Mouse (Mus musculus) intestine, embryonic 14.5 days (tissue): ENCODE results near the gene Gm20716. TPM values are rescaled to one million over a fixed set of nuclear protein-coding genes. Genes with fewer than 3 reads are reported as not detected.

Experiments used
- ATAC-seq: fragments of 200-750 bp; cut with Nextera tagmentation; replicated peaks from 2 replicates; pipeline ENCODE4 v1.8.0; 2017; ENCODE audit warnings: low read depth, moderate number of reproducible peaks, moderate TSS enrichment, moderate library complexity; ENCODE audit not compliant: low FRiP score, low TSS enrichment
- DNase-seq: peaks from one replicate; pipeline ENCODE4 v3.0.0-alpha.2; 2018; ENCODE audit warnings: low spot score
- H3K27ac ChIP-seq: fragments of 300-500 bp; sonication (generic); 2 replicates; pipeline ENCODE4 v1.5.1; 2014; ENCODE audit warnings: low read depth, mild to moderate bottlenecking, control low read depth
- H3K27me3 ChIP-seq: fragments of 300-500 bp; sonication (generic); replicated peaks from 2 replicates; pipeline ENCODE4 v1.6.1; 2014; ENCODE audit warnings: low read length, control low read depth; ENCODE audit not compliant: control insufficient read depth, insufficient read depth
- H3K36me3 ChIP-seq: fragments of 300-500 bp; sonication (generic); 2 replicates; pipeline ENCODE4 v1.6.1; 2014; ENCODE audit warnings: low read length, control low read depth; ENCODE audit not compliant: control insufficient read depth, insufficient read depth
- H3K4me1 ChIP-seq: fragments of 300-500 bp; sonication (generic); replicated peaks from 2 replicates; pipeline ENCODE4 v1.6.1; 2014; ENCODE audit warnings: low read length, control low read depth, mixed read lengths; ENCODE audit not compliant: control insufficient read depth, insufficient read depth
- H3K4me2 ChIP-seq: fragments of 300-500 bp; sonication (generic); 2 replicates; pipeline ENCODE4 v1.6.1; 2014; ENCODE audit warnings: low read length
- H3K4me3 ChIP-seq: fragments of 300-500 bp; sonication (generic); 2 replicates; pipeline ENCODE4 v1.5.1; 2014; ENCODE audit warnings: low read depth, low read length, control low read depth, mixed read lengths
- H3K9ac ChIP-seq: fragments of 300-500 bp; sonication (generic); 2 replicates; pipeline ENCODE4 v1.6.1; 2014; ENCODE audit warnings: mild to moderate bottlenecking, low read length
- H3K9me3 ChIP-seq: fragments of 300-500 bp; sonication (generic); 2 replicates; pipeline ENCODE4 v1.6.1; 2016; ENCODE audit warnings: low read length, control low read depth; ENCODE audit not compliant: control insufficient read depth
- WGBS: fragments of 180-500 bp; shearing (Covaris S2); extraction: QIAGEN DNeasy Blood & Tissue Kit; methylation state at CpG from one replicate; pipeline ENCODE4 v1.1.7; 2014; 5-methylcytosine and 5-hydroxymethylcytosine counted together
- polyA plus RNA-seq: library from polyadenylated mRNA; unstranded; fragments of >200 nt; fragmentation: Nextera tagmentation; extraction: Ambion mirVana; gene quantifications from 2 replicates; pipeline ENCODE4 v1.2.1, GENCODE M21; 2014

Gm20716 gene
- polyA plus RNA-seq, 1 experiment from 2014 or later, result 23.3 TPM

GRCm38 (mm10) chr2:168256506-168256905, 26.3 kb upstream of the Gm20716 start:
- no peak overlapping the region for H3K4me2 ChIP-seq
- H3K27ac ChIP-seq, result no peak overlapping the region
- no peak overlapping the region for H3K9ac ChIP-seq
- no peak overlapping the region for H3K4me3 ChIP-seq
- 44% methylated on average over 3 of the region's 3 CpGs for WGBS
- H3K36me3 ChIP-seq, result no peaks in the 10 kb centered on the region
- H3K4me1 ChIP-seq, result no peaks in the 10 kb centered on the region
- H3K9me3 ChIP-seq, result no peaks in the 10 kb centered on the region
- ATAC-seq (no peak), DNase-seq (no peak)
- no peaks in the 10 kb centered on the region for H3K27me3 ChIP-seq

GRCm38 (mm10) chr2:168253822-168254221, 23.7 kb upstream of the Gm20716 start:
- Histone ChIP-seq H3K36me3 (no peaks in the 10 kb centered on the region), H3K4me1 (no peaks in the 10 kb centered on the region), H3K9me3 (no peaks in the 10 kb centered on the region), H3K27ac (no peak overlapping the region), H3K4me2 (no peak overlapping the region), H3K4me3 (no peak overlapping the region), H3K9ac (no peak overlapping the region), H3K27me3 (no peaks in the 10 kb centered on the region)
- ATAC-seq, result no peak
- DNase-seq, result no peak
- WGBS, result 33% methylated on average over 7 of the region's 7 CpGs

- Histone ChIP-seq H3K27me3 (no peaks in the 10 kb centered on the region), H3K36me3 (no peaks in the 10 kb centered on the region), H3K9me3 (no peaks in the 10 kb centered on the region), H3K9ac (no peak overlapping the region), H3K4me2 (0 out of 2 replicates have a peak overlapping the region, but pooled peaks have one; percentile 20), H3K4me3 (no peak overlapping the region), H3K4me1 (no peaks in the 10 kb centered on the region), H3K27ac (no peak overlapping the region)
- DNase-seq (peak; percentile 65), ATAC-seq (no peak; the same call in 1 of the 2 replicates)
- WGBS, result 14% methylated on average over 16 of the region's 16 CpGs
These were observed 22.6 kb upstream of the Gm20716 start for GRCm38 (mm10) chr2:168252639-168253292.

- DNase-seq (peak; percentile 97), ATAC-seq (peak; percentile 58; the same call in 1 of the 2 replicates)
- Histone ChIP-seq H3K4me2 (no peak overlapping the region), H3K9me3 (no peaks in the 10 kb centered on the region), H3K36me3 (no peaks in the 10 kb centered on the region), H3K4me3 (no peak overlapping the region), H3K27me3 (no peaks in the 10 kb centered on the region), H3K9ac (no peak overlapping the region), H3K27ac (no peak overlapping the region), H3K4me1 (no peaks in the 10 kb centered on the region)
- 15% methylated on average over 8 of the region's 8 CpGs for WGBS
These were observed 20.1 kb upstream of the Gm20716 start for GRCm38 (mm10) chr2:168250270-168250669.

- ATAC-seq, result no peak
- no peak overlapping the region for H3K9ac ChIP-seq
These were observed 18.7 kb upstream of the Gm20716 start for GRCm38 (mm10) chr2:168248856-168249245.

GRCm38 (mm10) chr2:168248167-168248855, 18.1 kb upstream of the Gm20716 start:
- Histone ChIP-seq H3K4me3 (no peak overlapping the region), H3K27me3 (no peaks in the 10 kb centered on the region), H3K27ac (no peak overlapping the region), H3K4me1 (no peaks in the 10 kb centered on the region), H3K36me3 (no peaks in the 10 kb centered on the region), H3K9ac (no peak overlapping the region), H3K9me3 (no peaks in the 10 kb centered on the region), H3K4me2 (no peak overlapping the region)
- no peak for DNase-seq
- ATAC-seq, result no peak
- 80% methylated on average over 8 of the region's 8 CpGs for WGBS

More at GRCm38 (mm10) chr2:168248856-168249245, 18.7 kb upstream of the Gm20716 start:
- Histone ChIP-seq H3K4me1 (no peaks in the 10 kb centered on the region), H3K4me3 (no peak overlapping the region), H3K27me3 (no peaks in the 10 kb centered on the region), H3K9me3 (no peaks in the 10 kb centered on the region), H3K4me2 (no peak overlapping the region), H3K27ac (no peak overlapping the region), H3K36me3 (no peaks in the 10 kb centered on the region)
- 41% methylated on average over 2 of the region's 2 CpGs for WGBS
- DNase-seq, result no peak

GRCm38 (mm10) chr2:168245571-168245970, 15.4 kb upstream of the Gm20716 start:
- no peaks in the 10 kb centered on the region for H3K4me1 ChIP-seq
- no peak overlapping the region for H3K4me3 ChIP-seq
- no peaks in the 10 kb centered on the region for H3K36me3 ChIP-seq
- 35% methylated on average over 8 of the region's 8 CpGs for WGBS
- ATAC-seq (no peak), DNase-seq (no peak)
- no peak overlapping the region for H3K4me2 ChIP-seq
- H3K9ac ChIP-seq, result no peak overlapping the region
- H3K27ac ChIP-seq, result no peak overlapping the region
- no peaks in the 10 kb centered on the region for H3K9me3 ChIP-seq
- 0 out of 2 replicates have a peak, but pooled peaks cover 6% of the 10 kb centered on the region for H3K27me3 ChIP-seq

- H3K27me3 ChIP-seq, result 0 out of 2 replicates have a peak, but pooled peaks cover 6% of the 10 kb centered on the region
- H3K27ac ChIP-seq, result no peak overlapping the region
- no peak for DNase-seq
- H3K9ac ChIP-seq, result no peak overlapping the region
- H3K4me1 ChIP-seq, result no peaks in the 10 kb centered on the region
- H3K36me3 ChIP-seq, result no peaks in the 10 kb centered on the region
- ATAC-seq, result no peak
- no peaks in the 10 kb centered on the region for H3K9me3 ChIP-seq
- H3K4me3 ChIP-seq, result no peak overlapping the region
- H3K4me2 ChIP-seq, result no peak overlapping the region
- WGBS, result 72% methylated on average over 4 of the region's 4 CpGs
These were observed 13.1 kb upstream of the Gm20716 start for GRCm38 (mm10) chr2:168243278-168243677.
